Mouse (Mus musculus): Measurements from ENCODE around the gene Gm17364. TPM values are rescaled to one million over a fixed set of nuclear protein-coding genes. Genes with fewer than 3 reads are reported as not detected.
"Not testable (repeated sequence)": the region's sequence is repeated elsewhere in the genome, so short reads cannot be mapped to it uniquely, and the experiment has no call there.

The Gm17364 gene
- total RNA-seq, 1 experiment from 2014 or later: not detected

DNA sequence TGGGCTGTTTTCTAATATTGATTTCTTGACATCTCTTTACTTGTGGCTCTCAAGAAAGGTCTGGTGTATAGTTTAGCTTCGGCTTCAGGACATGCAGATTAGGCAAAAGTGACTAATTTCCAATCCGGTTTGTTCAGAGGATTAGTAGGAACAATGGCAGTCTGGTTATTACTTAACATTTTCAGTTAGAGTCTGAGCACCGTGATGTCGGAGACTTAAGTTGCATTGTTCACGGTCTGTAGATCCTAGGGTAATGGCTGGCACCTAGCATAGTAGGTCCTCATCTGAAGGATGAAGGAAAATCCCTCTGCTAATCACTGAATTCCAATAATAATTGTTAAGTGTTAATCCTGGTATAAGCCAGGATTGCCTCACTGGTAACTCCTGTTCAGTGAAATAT is 17.7 kb downstream of the Gm17364 start:
- no peak for ATAC-seq (ENCODE audit: extremely low read depth, insufficient number of reproducible peaks, low FRiP score, poor library complexity, severe bottlenecking)

DNA sequence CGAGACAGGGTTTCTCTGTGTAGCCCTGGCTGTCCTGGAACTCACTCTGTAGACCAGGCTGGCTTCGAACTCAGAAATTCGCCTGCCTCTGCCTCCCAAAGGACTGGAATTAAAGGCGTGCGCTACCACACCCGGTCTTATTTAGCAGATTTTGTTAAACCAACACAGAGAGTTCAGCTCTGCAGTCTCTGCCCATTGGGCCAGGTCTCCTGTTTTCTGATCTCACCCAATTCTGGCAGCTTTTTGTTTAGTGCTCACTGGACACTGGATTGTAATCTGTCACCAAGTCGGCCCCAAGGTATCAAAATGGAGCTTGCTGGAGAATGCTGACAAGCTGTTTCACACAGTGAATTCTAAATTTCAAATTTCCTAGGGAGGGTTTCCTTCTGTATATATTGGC is 21.0 kb downstream of the Gm17364 start:
- no peak for ATAC-seq (ENCODE audit: extremely low read depth, insufficient number of reproducible peaks, low FRiP score, poor library complexity, severe bottlenecking)

DNA sequence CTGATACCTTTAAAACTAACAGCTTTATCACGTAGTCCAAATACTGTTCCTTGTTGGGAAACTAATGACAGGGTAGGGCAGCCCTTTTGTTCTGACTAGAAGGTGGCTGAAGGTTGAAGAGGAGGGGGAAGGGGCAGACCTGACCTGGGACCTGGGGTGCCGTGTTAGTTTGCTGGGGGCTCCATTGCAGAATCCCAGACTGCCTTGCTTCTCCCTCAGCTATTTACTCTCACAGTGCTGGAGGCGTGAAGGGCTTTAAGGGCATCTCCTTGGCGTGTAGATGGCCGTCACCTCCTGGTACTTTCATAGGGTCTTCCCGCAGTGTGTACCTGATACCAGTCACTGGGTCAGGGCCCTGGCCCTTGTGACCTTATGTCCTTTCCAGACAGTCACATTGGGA is 21.6 kb downstream of the Gm17364 start:
- ATAC-seq (ENCODE audit: extremely low read depth, insufficient number of reproducible peaks, low FRiP score, poor library complexity, severe bottlenecking): no peak

DNA sequence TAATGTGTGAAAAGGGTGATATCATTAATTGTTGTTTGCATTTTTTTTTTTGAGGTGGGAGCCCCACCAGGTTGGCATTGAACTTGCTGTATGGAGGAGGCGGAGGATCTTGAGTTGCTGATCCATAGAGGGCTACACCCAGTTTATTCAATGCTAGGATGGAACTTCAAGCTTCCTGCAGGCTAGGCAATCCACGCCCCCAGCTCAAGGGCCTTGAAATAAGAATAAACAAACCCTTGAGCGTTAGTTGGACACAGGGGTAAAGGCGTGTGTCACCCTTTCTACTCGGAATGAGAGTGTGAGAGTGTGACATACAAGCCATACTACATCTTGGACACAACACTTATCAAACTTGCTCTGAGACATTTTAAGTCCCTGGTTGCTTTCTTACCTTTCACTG is 22.1 kb downstream of the Gm17364 start:
- no peak for ATAC-seq (ENCODE audit: extremely low read depth, insufficient number of reproducible peaks, low FRiP score, poor library complexity, severe bottlenecking)

DNA sequence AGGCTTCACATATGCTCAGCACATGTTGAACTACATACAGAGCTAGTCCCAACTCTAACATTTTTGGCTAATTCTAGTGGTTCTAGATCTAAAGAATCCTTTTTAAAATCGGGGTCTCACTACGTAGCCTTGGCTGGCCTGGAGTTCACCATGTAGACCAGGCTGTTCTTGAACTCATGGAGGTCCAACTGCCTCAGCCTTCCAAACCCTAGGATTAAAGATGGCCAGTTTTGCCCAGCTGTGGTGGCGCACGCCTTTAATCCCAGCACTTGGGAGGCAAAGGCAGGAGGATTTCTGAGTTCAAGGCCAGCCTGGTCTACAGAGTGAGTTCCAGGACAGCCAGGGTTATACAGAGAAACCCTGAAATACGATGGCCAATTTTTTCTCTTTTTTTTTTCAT is 22.5 kb downstream of the Gm17364 start:
- ATAC-seq (ENCODE audit: extremely low read depth, insufficient number of reproducible peaks, low FRiP score, poor library complexity, severe bottlenecking): not testable (repeated sequence)

DNA sequence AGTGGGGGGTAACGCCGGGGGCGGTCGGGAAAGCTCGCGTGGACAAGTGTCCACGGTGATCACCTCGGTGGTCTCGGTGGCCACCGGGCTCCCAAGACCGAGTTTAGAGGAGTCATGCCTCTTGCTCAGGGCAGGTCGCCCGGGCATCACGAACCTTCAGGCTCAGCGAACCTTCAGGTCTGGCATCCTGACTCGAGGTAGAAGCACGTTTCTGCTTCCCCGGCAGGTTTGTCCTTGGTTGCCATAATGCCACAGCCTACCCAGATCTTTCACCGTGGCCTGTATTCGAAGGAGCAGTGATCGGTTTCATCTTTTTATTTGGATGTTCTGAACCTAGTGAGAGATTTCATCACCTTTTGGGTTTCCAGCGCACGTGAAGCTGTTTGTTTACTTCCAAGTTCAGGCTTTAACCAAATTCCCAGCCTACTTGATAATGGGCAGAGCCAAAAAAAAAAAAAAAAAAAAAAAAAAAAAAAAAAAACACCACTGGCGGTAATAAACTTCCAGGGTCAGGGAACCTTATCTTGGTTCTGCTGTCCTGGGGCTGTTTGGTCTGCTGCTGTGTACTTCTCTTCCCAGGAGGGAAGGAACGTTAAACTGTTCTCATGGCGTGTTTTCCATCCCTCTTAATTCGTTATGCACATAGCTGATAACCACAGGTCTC is 23.3 kb downstream of the Gm17364 start:
- ATAC-seq (ENCODE audit: extremely low read depth, insufficient number of reproducible peaks, low FRiP score, poor library complexity, severe bottlenecking): no peak

DNA sequence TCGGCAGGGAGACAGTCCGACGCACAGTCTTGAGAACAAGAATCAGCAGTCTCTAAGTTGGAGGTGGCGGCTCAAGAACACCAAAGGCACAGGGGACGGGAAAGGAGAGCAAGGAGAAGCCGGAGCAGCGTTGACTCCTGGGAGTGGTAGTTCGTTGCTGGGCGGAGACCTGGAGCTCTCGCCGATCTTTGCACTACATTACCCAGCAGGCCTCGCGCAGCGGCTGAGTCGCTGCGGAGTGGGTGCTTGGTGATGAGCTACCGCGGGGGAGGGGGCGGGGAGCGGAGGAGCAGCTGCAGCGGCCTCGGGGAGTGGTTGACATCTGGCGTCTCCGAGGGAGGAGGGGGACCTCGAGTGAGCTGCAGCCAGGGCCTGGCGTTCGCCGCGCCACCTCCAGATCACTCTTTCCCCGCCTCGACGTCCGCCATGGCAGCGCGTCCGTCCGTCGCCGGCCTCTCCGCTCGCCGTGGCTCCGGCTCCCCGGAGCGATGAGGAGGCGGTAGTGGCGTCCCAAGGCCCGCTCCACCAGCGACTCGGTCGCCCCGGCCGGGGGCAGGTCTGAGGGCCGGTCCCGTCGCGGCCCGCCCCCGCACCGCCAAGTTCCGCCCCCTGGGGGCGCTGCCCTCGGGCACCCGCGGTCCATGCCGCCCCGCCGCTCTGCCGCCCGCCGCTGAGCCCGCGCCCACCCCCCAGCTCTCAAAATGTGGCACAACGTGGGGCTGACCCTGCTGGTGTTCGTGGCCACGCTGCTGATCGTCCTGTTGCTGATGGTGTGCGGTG is 24.0 kb downstream of the Gm17364 start, which contains the start of gene Smim13:
TSS of gene Smim13 (plus strand) at position 307 of the 780 bp plus-strand sequence.
- ATAC-seq (ENCODE audit: extremely low read depth, insufficient number of reproducible peaks, low FRiP score, poor library complexity, severe bottlenecking): peak; percentile 97

DNA sequence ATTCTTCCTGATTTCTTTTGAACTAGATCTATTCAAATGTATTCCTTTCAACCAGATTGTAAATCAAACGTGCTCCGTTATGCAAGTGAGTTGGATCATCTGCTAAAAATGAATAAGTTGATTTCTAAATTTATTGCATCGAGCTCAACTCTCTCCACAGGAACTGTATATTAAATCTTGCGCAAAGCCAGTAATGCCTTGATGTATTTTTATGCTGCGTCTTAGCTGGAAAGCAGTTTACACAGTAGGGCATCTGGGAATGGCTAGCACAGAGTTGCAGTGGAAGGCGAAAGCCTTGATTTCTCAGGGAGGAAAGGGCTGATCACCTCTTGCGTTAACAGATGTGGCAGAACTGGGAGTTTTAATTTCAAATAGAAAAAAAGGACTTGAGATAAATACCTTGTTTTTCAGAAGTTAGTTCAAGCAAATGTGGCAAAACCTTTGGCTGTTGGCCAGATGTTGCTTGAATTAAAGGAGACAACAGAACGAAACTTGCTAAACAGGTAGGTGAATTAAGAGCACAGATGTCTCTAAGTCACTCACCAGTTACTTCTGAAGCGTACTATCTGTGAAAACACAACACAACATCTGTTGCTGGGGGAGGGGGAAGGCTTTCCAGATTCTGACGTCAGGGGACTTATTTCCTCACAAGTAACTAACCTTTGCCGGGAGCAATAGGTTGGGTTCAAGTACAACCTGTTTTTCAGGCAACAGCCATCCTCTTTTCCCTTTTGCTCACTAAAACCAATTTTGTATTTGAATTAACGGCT is 24.8 kb downstream of the Gm17364 start:
- no peak for ATAC-seq (ENCODE audit: extremely low read depth, insufficient number of reproducible peaks, low FRiP score, poor library complexity, severe bottlenecking)

DNA sequence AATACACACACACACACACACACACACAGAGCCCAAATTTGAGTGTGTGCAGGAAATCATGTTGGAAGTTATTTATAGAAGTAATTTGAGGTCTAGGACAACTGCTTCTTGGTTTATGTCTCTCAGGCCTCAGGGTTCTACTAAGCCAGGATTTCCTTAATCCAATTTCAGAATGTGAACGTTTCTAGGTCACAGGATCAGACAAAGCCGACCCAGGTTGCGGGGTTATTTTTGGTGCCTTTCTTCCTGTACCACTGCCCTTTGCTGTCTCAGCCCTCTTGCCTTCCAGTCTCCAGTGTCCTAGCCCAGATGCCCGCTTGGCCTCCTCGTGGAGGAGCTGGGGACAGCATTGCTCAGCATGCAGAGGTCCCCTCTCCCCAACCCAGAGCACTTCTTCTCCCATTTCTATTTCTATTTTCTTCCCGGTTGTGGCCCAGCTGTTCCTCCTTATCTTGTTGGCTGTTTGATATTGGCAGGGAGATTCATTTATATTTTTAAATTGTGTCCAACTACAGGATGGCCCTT is 29.4 kb downstream of the Gm17364 start:
- ATAC-seq (ENCODE audit: extremely low read depth, insufficient number of reproducible peaks, low FRiP score, poor library complexity, severe bottlenecking): no peak

DNA sequence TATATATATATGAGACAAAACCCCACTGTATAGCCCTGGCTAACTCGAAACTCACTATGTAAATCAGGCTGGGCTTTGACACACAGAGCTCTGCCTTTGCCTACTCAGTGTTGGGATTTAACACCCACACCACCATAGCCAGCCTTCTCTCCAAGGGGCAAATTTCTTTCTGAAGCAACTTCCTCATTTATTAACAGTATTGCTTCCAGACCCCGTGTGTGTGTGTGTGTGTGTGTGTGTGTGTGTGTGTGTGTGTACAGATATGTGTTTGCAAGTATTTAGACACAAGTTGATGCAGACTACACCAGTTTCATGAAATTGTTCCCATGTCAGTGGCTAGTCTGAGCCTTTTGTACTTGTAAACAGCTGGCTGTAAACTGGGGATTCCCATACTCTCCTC is 32.2 kb downstream of the Gm17364 start:
- ATAC-seq (ENCODE audit: extremely low read depth, insufficient number of reproducible peaks, low FRiP score, poor library complexity, severe bottlenecking): no peak

DNA sequence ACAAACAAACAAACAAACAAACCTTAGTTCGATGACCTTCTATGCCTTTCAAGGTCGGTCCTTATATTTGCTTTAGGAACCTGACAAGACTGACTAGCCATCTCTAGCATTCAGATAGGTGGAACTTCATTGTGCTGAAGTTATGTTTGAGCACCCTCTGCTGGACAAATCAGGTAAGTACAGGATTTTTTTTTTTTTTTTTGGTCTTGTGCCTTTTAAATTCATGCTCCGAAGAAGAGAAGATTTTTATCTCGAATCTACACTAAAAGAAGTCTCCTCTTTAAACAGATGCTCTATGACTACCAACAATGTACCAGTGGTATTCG is 35.0 kb downstream of the Gm17364 start:
- ATAC-seq (ENCODE audit: extremely low read depth, insufficient number of reproducible peaks, low FRiP score, poor library complexity, severe bottlenecking): peak; percentile 71; the same call in 1 of the 2 replicates

DNA sequence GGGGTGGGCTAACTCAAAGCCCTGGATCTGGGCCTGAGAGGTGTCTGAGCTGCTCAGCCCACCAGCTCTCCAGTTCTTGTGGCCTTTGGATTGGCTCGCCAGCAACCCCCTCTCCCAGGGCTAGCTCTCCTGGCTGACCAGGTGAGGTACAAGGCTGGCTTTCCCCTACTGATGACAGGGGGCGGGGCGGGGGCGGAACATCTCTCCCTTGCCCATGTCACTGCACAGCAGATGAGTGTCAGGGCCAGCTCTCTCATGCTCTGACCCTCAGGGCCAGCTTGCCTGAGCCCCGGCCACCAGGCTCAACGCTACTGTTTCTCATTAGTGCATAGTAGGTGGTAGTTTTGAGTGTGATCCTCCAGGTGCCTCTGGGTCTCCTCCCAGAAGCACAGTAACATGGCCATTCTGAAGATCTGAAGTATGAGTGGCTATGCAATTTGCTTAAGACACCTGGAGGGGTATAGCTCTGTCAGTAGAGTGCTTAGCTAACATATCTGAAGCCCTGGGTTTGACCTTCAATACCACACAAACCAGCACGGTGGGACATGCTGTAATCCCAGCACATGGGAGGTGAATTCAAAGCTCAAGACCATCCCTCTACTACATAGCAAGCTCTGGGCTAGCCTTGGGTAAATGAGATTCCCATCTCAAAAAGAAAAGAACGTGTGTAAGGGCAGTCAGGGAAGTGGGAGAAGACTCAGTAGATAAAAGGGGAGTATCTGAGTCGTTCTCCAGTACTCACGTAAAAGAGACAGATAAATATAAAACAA is 35.6 kb downstream of the Gm17364 start:
- no peak for ATAC-seq (ENCODE audit: extremely low read depth, insufficient number of reproducible peaks, low FRiP score, poor library complexity, severe bottlenecking)

DNA sequence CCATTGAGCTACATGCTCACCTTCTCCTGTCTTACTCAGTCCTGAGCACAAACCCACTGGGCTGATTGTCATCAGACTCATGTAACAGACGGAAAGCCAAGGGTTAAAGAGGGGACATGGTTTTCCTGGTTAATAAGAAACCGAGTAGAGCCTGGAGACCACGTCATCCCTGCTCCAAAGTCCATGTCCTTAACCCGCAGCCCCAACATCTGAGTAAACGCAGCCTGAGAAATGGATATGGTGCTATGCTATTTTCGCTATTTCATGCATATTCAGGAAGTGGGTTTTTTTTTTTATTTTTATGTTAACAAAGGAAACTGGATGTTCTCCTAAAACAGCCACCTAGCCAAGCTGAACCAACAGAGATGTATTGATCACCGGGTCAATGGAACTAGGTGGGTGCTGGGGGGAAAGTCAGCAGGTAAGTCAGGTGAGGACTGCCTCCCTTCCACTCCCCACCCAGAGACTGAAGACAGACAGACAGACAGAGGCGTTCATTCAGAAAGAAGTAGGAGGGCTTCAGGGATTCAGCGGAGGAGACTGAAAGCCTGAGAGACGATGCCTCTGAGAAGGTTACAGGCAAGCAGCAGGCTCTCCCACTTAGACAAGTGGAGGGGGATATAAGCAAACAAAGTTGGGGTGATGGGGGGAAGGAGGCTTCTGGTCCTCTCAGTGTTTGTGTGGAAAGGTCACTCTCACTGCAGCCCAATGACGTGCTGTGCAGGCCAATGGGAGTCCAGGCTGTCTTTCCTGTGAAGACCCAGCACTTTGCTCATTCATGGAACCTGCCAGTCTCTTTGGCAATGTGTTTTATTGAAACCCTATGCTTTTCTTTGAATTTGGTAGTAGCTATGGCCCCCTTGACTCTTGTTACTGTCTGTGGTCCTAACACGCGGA is 37.7 kb downstream of the Gm17364 start:
- ATAC-seq (ENCODE audit: extremely low read depth, insufficient number of reproducible peaks, low FRiP score, poor library complexity, severe bottlenecking): no peak

DNA sequence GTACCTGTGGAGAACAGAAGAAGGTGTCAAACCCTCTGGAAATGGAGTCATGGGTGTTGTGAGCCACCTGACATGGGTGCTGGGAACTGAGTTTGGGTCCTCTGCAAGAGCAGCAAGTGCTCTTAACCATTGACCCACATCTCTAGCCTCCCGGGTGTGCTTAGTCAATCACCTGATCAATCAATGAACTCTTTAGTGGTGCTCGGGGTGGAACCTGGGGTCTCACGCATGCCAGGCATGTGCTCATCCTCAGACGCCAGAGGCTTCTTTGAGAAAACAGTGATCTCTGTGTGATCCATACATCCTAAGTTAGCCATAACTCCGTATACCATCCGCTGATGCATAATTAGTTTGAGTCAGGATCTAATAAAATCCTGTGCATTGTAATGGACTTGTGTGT is 38.6 kb downstream of the Gm17364 start:
- ATAC-seq (ENCODE audit: extremely low read depth, insufficient number of reproducible peaks, low FRiP score, poor library complexity, severe bottlenecking): no peak

DNA sequence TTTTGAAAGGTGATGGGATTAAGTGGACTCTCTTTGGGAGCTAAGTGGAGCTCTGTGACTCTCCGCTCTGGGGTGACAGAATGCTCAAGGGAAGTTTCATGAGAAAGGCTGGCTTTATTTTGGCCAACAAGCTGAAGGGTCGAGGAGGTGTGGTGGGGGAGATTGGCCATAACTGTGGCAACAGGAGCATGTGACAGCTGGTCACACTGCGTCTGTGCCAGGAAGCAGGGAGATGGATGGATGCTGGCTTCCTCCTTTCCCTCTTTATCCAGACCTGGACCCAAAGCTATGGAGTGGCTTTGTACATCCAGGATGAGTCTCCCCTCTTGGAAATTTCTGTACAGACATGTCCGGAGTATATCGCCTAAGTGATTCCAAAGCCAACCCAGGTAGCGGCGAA is 40.5 kb downstream of the Gm17364 start:
- ATAC-seq (ENCODE audit: extremely low read depth, insufficient number of reproducible peaks, low FRiP score, poor library complexity, severe bottlenecking): no peak

DNA sequence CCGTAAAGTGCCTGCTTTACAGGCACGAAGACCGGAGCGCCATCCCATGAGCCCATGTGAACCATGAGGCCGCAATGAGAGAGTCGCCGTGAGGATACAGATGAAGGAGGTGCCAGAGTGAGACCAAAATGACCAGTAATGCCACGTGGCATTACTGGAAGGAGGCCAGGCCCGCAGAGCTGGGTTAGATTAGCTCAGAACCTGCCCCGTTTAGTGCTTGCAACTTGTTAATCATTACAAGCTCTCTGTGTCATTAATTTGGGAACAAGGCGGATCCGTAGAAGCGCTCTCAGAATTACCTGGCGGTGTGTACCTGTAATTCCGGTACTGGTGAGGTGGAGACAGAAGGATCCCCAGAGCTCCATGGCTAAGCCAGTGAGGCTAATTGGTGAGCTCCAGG is 41.6 kb downstream of the Gm17364 start:
- no peak for ATAC-seq (ENCODE audit: extremely low read depth, insufficient number of reproducible peaks, low FRiP score, poor library complexity, severe bottlenecking)

DNA sequence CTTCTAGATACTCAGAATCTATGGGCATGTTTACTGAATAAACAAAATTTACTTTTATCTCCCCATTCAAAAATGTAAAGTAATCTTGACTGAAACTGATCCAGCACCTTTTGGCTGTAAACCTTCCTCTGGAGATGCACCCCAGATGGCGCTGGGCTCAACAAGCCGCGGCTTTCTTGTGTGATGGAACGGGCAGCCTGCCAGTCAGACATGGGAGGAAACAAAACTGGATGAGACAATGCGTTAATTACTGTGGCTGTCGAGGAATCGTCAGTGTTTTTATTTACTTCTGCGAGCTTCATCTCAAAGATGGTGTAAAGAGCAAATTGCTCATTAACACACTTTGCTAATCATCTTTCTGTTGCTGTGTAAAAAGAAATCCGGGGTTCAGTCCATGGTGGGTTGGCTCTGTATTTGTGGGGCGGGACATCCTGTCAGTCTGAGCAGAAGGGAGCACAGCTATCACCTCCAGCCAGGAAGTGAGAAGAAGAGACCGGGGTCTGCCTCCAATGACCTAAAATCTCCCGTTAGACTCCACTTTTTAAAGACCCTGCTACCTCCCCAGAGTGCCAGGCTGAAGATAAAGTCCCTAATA is 42.3 kb downstream of the Gm17364 start:
- no peak for ATAC-seq (ENCODE audit: extremely low read depth, insufficient number of reproducible peaks, low FRiP score, poor library complexity, severe bottlenecking)

DNA sequence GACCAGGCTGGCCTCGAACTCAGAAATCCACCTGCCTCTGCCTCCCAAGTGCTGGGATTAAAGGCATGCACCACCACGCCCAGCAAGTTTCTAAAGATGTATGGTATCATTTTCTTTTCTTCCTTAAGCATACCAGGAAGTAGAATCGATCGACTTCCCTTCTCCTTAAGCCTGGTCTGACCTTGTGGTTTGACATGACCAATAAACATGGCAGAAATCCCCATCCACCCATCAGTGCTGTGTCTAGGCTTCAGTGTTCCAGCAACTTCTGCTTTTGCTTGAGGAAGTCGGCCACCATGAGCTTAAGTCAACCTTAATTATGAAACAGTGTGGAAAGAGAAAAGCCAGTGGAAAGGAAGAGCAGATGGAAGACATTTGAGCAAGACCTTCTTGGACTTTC is 43.5 kb downstream of the Gm17364 start:
- ATAC-seq (ENCODE audit: extremely low read depth, insufficient number of reproducible peaks, low FRiP score, poor library complexity, severe bottlenecking): peak; percentile 93
